Mouse (Mus musculus) brain, embryonic 14.5 days (tissue): ENCODE data around the gene Isl2. TPM values are rescaled to one million over a fixed set of nuclear protein-coding genes. Genes with fewer than 3 reads are reported as not detected.

Experiments
- DNase-seq: peaks from one replicate; pipeline ENCODE4 v3.0.0-alpha.2; 2011; ENCODE audit warnings: low read depth
- CTCF ChIP-seq: fragments of 200-500 bp; IDR thresholded peaks from 2 replicates; pipeline ENCODE4 v1.5.1; 2012; ENCODE audit warnings: inconsistent platforms, mild to moderate bottlenecking, moderate library complexity, borderline replicate concordance; ENCODE audit not compliant: insufficient read depth, insufficient read length; ENCODE audit errors: extremely low read depth
- POLR2A ChIP-seq: fragments of 200-500 bp; IDR thresholded peaks from 2 replicates; pipeline ENCODE4 v1.6.1; 2012; ENCODE audit warnings: mild to moderate bottlenecking, inconsistent platforms, borderline replicate concordance; ENCODE audit not compliant: poor library complexity, insufficient read depth, insufficient read length, severe bottlenecking; ENCODE audit errors: extremely low read depth
- polyA plus RNA-seq: library from polyadenylated mRNA; depleted of rRNA; stranded (reverse); fragments of >200 nt; gene quantifications from 2 replicates; pipeline ENCODE4 v1.2.3, GENCODE M21; 2012; rRNA removed

Isl2 gene
- polyA plus RNA-seq, result 1.5 and 3.7 TPM in 2 replicates

DNA sequence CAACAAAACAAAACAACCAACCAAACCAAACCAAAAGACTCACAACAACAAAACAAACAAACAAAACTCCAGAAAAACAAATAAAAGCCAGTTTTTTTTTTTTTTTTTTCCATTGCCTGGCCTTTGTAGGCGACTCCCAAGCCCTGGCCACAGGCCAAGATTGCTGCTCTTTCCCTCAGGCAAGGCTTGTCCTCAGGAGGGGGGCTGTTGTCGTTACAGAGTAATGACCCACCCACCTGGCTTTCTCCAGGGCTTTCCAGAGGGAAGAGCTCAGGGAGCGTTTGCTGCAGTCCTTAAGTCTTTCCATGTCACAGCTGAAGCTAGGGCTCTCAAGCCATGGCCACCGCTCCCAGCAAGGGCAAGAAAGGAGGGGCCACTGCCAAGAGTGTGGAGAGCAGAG lies at the start of gene Isl2:
Isl2 (plus strand) TSS at position 296 of the 400 bp plus-strand sequence.
- peak; percentile 51 for DNase-seq
- TF ChIP-seq POLR2A, result no peak
- TF ChIP-seq CTCF, result no peak

DNA sequence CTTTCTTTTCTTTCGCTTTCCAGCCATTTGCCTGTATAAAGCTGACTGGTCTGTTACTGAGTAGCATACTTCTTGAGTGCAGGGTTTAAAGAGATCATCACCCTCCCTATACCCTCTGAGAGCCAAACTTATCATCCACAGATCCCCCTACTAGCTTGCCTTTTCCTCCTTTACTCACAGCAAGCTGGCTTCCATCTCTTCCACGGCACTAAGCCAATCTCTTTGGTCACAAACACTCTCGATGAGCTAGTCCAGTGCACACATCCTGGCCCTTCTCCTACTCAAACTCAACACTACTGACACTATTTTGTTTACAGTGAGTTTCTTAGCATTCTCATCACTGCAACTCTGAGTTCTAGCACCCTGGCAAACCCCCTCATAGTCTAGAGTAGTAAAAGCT lies 30.6 kb upstream of the Isl2 start:
- DNase-seq, result no peak
- TF ChIP-seq POLR2A (no peak), CTCF (no peak)

DNA sequence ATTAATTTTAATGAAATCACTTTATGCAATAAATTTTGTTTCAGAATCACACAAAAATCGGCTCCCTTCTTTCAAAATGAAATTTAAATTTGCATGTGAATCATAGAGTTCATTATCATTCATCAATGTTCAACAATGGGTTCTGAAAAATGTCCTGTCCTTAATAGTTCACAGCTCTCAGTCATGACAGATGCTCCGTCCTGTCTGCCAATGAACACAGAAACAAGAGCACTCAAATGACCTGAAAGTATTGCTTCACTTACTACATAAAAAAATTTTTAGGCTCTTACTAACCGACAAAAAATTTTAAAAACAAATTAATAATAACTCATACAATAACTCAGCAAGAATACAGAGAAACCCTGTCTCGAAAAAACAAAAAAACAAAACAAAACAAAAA lies 29.8 kb upstream of the Isl2 start:
- TF ChIP-seq CTCF (no peak), POLR2A (no peak)
- peak; percentile 28 for DNase-seq

DNA sequence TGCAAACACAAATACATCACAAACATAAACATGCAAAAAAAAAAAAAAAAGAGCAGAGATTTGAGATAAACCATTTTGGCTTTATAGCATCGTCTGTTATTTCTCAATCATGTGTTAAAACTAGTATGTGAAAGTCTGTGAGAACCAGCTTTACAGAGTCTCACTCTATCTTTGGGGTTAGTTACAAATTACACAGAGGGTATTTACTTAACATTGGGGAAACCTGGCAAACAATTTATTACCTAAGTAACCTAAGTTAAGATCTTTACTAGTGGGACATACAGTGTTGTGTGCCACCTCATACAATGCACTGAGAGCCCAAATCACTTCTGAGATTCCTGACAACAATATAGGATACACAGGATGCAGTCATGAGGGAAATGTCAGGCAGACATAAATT lies 28.7 kb upstream of the Isl2 start:
- no peak for DNase-seq
- TF ChIP-seq CTCF (no peak), POLR2A (no peak)

DNA sequence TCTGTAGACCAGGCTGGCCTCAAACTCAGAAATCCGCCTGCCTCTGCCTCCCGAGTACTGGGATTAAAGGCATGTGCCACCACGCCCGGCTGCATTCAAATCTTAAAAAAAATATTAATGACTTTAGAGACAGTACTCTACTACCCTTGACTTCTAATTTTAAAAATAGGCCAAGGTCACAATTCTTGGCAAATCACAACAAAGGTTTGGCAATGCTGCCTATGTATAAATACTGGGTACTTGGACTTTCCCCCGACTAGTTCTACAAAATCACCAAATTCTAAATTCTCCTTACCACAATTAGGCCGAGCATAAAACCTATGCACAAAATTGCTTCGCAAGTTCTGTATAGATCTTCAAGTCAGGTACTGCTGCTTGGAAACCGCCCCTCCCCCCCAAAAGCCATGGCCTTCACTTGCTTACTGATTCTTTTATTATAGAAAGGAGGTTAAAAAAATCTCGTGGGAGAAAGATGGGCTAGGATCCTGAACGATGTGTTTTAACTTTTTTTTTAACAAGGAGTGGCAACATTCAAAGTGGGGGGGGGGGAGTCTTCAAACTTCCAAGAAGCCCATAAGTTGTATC lies 27.7 kb upstream of the Isl2 start:
- no peak for DNase-seq
- TF ChIP-seq CTCF (no peak), POLR2A (no peak)

DNA sequence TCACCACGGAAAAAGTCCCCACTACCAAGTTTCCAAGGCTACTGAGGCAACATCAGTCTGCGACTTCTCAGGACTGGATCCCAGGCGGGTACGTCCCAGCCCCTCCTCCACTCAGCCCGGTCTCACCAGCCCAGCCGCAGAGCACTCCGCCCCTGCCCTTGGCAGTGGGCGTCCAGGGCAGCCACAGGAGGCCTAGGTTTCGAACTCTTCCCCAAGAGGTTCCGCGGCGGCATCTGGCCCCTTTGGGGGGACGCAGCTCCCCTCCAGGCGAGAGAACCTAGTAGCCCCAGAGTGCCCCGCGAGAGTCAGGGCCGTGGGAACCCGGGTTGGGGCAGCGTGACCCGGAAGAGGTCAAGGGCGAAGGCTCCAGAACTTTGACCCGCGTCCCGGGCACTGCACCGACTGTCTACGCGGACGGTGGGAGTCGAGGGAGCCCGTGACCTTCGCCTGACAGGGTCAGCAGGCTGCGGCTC lies 26.9 kb upstream of the Isl2 start:
- peak; percentile 54 for DNase-seq
- TF ChIP-seq CTCF (no peak), POLR2A (no peak)

DNA sequence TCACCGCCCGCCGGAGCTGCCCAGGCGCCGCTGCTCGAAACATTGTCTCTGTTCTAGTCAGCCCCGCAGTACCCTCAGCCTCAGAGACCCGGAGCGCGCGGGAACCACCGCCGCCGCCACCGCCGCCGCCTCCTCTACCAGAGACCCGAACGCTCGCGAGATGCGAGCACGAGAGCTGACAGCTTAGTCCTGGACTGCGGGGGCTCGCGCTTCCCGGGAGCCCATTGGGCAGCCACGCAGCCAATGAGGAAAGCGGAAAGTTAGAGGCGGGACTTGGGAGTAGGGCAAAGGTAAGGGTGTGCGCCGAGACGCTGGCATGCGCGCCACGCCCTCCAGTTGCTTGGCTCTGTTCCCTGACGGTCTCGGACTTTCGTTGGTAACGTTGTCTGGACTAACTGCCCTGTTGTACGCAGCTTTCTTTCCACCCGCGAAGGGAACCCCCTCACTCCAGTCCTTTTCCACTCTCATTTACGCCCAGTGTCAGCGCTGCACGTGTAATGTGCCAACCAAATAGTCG lies 26.4 kb upstream of the Isl2 start, which contains the start of gene Etfa:
Etfa (minus strand) TSS at position 217 of the 517 bp plus-strand sequence.
- peak; percentile 98 for DNase-seq
- TF ChIP-seq CTCF (no peak), POLR2A (peak; percentile 52; the same call in 1 of the 2 replicates)

DNA sequence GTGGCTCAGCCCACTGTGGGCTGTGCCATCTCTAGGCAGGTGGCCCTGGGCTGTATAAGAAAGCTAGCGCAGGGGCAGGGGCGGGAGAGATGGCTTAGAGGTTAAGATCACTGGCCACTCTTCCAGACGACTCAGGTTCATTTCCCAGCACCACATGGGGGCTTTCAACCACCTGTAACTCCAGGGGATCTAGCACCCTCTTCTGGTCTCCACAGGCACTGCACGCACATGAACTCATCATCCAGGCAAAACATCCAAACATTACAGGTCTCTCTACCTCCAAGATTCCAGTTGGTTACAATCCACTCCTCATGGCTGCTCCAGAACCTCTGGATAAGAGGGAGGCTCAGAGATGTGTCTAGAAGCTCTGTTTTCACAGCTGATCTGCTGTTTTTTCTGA lies 12.8 kb upstream of the Isl2 start:
- no peak for DNase-seq
- TF ChIP-seq CTCF (peak; percentile 47; the same call in 1 of the 2 replicates), POLR2A (no peak)

DNA sequence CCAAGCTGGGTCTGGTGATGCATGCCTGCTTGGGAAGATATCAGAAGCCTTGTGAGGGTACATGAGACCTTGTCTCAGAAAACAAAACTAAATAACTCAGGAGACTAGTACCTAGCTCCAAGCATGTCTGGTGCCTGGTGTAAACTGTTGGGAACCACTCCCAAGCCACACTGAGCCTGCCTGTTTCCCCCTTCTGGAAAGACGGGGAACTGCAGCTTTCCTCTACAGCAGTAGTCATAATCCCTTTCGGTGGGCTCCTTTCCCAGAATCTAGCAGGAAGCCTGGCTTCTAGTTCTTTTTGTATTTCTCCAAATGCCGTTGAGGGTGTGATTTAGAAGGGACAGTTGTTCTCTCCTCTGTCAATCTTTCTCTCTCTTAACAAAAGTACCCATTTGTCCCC lies 2.6 kb upstream of the Isl2 start:
- peak; percentile 78 for DNase-seq
- TF ChIP-seq POLR2A (no peak), CTCF (peak; percentile 71; the same call in 1 of the 2 replicates)

DNA sequence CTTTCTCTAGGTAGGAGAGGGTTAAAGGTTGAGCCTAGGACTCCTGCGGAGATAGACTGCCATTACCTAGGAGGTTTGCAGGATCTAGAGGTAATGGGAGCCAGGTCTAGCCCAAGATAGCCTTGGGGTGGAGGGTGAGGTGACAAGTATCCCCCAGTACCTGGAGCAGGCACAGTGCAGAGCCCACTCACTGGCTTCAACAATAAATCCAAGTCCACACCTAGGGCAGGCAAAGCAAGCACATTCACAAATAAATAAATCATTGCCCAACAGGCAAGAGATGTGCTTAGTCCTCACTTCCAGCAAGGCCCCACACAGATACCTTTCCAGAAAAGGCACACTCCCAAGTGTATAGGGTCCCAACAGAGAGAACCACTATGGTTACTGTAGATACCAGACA lies 534 bp downstream of the Isl2 start:
- TF ChIP-seq CTCF (no peak), POLR2A (no peak)
- DNase-seq, result no peak

DNA sequence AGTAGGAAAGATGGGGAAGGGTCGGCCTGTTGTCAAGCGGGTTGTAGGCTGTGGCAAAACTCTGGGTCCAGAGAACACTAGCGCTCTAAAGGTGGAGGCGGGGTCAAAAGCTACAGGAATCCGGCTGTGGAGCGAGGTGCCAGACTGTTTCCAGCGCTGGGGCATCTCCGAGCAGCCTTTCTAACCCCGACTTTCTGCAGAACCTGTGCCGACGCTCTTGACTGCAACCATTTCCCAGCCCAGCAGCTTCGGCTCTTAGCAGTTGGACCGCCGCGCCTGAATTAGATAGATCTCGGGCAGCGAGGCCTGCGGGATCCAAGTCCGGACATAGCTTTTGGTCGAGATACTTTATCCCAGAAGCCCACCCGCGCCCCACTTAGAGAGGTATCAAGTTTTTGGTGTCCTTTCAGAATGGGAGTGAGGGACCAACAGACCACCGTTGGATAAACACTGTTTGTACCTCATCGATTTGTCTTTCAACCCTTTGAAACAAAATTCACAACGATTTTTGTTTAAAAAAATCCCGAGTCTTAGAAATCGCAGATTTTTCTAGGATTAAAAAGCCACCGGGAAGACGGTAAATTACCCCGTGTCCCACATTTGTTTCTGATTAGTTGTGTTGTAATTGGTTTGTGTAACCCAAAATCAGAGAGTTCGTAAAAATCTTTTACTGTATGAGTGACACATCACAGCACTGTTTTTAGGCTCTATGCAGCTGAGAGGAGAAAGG lies 1.4 kb downstream of the Isl2 start:
- DNase-seq, result peak; percentile 55
- no peak for TF ChIP-seq POLR2A
- TF ChIP-seq CTCF, result no peak

DNA sequence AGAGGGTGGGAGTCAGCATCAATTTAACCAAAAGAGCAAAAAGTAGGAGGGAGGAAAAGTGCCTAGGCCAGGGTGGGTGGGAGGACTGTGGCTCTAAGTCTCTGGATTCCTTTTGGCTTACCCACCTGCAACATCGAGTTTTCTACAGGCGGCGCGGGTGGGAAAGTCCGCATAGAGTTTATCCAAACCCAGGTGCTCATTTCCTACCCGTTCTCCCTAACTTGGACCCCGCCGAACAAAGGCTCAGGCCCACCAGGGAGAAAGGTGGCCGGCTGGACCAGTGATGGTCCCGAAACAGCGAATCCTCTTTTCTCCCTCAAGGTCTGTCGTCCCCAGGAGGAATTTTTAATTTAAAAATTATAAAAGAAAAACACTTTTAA lies 1.9 kb downstream of the Isl2 start:
- no peak for TF ChIP-seq CTCF
- TF ChIP-seq POLR2A, result no peak
- DNase-seq, result peak; percentile 36

DNA sequence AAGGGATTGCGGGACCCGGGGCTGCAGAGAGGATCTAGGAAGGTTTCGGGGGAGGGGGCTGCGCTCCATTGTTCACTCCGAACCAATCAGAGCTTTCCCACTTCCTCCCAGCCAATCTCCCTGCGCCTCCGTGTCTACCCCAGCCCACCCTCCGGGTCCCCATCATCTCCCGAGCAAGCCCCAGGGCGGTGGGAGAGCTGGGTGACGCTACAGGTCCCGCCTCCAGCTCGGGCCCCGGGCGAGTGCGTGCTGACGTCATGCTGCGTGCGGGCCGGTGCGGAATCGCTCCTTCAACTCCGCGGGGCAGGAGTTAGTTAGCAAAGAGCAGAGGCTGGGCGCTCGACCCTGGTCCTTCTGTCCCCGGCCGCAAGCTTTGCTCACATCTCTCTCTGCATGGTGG lies 2.4 kb downstream of the Isl2 start:
- no peak for TF ChIP-seq CTCF
- no peak for TF ChIP-seq POLR2A
- peak; percentile 97 for DNase-seq
